Mouse (Mus musculus) limb, embryonic 13.5 days (tissue): ENCODE data around the gene A2ml1. TPM values are rescaled to one million over a fixed set of nuclear protein-coding genes. Genes with fewer than 3 reads are reported as not detected.

ENCODE experiments used
- ATAC-seq: fragments of 200-750 bp; cut with Nextera tagmentation; 2 replicates; pipeline ENCODE4 v1.8.0; 2017; ENCODE audit warnings: low read depth, moderate number of reproducible peaks, moderate TSS enrichment; ENCODE audit not compliant: low FRiP score
- H3K27ac ChIP-seq: fragments of 300-500 bp; sonication (generic); 2 replicates; pipeline ENCODE4 v1.5.1; 2015; ENCODE audit warnings: inconsistent platforms, mild to moderate bottlenecking, moderate library complexity
- H3K27me3 ChIP-seq: fragments of 300-500 bp; sonication (generic); 2 replicates; pipeline ENCODE4 v1.6.1; 2015; ENCODE audit warnings: mild to moderate bottlenecking, inconsistent platforms
- H3K36me3 ChIP-seq: fragments of 300-500 bp; sonication (generic); 2 replicates; pipeline ENCODE4 v1.6.1; 2015; ENCODE audit warnings: inconsistent platforms, mild to moderate bottlenecking, moderate library complexity
- H3K4me1 ChIP-seq: fragments of 300-500 bp; sonication (generic); 2 replicates; pipeline ENCODE4 v1.6.1; 2015; ENCODE audit warnings: inconsistent platforms
- H3K4me2 ChIP-seq: fragments of 300-500 bp; sonication (generic); replicated peaks from 2 replicates; pipeline ENCODE4 v1.6.1; 2015; ENCODE audit warnings: inconsistent platforms, mild to moderate bottlenecking, moderate library complexity
- H3K4me3 ChIP-seq: fragments of 300-500 bp; sonication (generic); 2 replicates; pipeline ENCODE4 v1.5.1; 2015; ENCODE audit warnings: moderate library complexity, mild to moderate bottlenecking, inconsistent platforms
- H3K9ac ChIP-seq: fragments of 300-500 bp; sonication (generic); 2 replicates; pipeline ENCODE4 v1.6.1; 2015; ENCODE audit warnings: mild to moderate bottlenecking, inconsistent platforms
- H3K9me3 ChIP-seq: fragments of 300-500 bp; sonication (generic); 2 replicates; pipeline ENCODE4 v1.6.1; 2016; ENCODE audit warnings: inconsistent platforms
- WGBS: fragments of 180-500 bp; shearing (Covaris S2); methylation state at CpG from one replicate; pipeline ENCODE4 v1.1.7; 2015; 5-methylcytosine and 5-hydroxymethylcytosine counted together
- polyA plus RNA-seq: library from polyadenylated mRNA; unstranded; fragments of >200 nt; fragmentation: Nextera tagmentation; extraction: Ambion mirVana; gene quantifications from 2 replicates; pipeline ENCODE4 v1.2.1, GENCODE M21; 2015

A2ml1 gene
- polyA plus RNA-seq, 1 experiment from 2014 or later, result not detected

DNA sequence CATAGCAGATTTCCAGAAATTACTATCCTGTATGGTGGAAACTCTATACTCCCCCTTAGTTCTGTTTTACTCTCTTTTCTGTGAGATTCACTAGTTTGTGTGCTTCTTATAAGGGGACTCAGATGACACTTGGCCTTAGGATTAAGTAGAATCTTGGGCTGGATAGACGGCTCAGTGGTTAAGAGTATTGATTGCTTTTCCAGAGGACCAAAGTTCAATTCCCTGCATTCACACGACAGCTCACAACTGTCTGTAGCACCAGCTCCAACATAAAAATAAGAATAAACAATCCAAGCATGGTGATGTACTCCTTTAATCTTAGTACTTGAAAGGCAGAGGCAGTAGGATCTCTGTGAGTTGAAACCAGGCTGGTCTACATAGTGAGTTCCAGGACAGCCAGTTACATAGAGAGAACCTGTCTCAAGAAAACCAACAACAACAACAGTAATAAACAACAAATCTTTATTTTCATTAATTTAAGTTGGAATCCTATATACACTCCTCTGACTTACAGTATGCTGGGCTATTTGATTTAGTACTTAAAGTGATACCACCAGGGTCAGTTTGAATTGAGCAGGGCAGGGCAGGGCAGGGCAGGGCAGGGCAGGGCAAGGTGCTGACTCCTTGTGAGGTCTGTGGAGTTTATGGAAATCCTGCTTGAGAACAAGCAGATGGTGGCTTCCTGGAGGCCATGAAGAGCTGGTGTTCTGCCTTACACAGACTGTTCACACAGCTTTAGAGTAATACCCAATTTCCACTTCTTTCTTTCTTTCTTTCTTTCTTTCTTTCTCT lies 17.0 kb upstream of the A2ml1 start:
- no peak overlapping the region for H3K27ac ChIP-seq
- 56% methylated on average over 2 of the region's 2 CpGs for WGBS
- H3K9me3 ChIP-seq, result no peaks in the 10 kb centered on the region
- H3K27me3 ChIP-seq, result no peaks in the 10 kb centered on the region
- H3K36me3 ChIP-seq, result no peaks in the 10 kb centered on the region
- H3K9ac ChIP-seq, result no peak overlapping the region
- ATAC-seq, result no peak
- no peak overlapping the region for H3K4me2 ChIP-seq
- 0 out of 2 replicates have a peak, but pooled peaks cover 4% of the 10 kb centered on the region for H3K4me1 ChIP-seq
- no peak overlapping the region for H3K4me3 ChIP-seq

DNA sequence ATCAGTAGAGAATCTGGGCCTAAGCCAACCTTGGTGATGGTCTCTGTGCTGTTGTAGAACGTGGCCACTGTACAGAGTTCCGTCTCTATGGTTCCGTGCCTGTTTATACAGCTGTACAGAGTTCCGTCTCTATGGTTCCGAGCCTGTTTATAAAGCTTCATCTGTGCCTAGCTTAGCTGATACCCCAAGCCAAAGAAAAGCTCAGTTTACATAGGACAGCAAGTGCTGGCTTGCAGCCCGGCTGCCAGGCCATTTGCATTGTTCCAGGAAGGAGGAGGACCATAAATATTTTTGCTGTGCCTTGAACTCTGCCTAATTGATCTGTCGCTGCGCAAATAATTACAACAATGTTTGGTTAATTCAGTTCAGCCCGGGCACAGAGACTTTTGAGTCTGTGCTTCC lies 15.7 kb upstream of the A2ml1 start:
- peak overlapping the region; percentile 43 for H3K9ac ChIP-seq

DNA sequence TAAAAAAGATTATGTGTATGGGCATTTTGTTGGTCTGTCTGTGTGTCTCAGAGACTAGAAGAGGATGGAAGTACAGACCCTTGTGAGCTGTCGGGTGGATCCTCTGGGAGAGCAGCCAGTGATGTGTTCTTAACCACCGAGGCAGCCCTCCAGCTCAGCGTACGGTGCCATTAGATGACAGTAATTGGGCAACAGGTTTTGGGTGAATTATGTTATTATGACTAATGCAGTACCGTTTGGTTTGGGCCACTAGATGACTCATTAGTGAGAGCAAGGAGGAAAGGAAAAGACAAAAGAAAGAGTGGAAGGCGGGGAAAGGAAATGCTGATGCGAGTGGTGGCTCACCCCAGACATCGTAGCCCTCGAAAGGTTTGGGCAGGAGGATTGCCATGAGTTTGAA lies 13.2 kb upstream of the A2ml1 start:
- WGBS, result 86% methylated on average over 9 of the region's 9 CpGs
- no peaks in the 10 kb centered on the region for H3K36me3 ChIP-seq

More for the DNA sequence above, 15.7 kb upstream of the A2ml1 start:
- Histone ChIP-seq H3K36me3 (no peaks in the 10 kb centered on the region), H3K27ac (peak overlapping the region; percentile 33; the same call in 1 of the 2 replicates), H3K4me1 (0 out of 2 replicates have a peak, but pooled peaks cover 1% of the 10 kb centered on the region), H3K27me3 (no peaks in the 10 kb centered on the region), H3K4me3 (peak overlapping the region; percentile 34), H3K4me2 (peak overlapping the region; percentile 61), H3K9me3 (no peaks in the 10 kb centered on the region)
- WGBS, result 6% methylated on average over 9 of the region's 9 CpGs
- peak; percentile 96 for ATAC-seq

DNA sequence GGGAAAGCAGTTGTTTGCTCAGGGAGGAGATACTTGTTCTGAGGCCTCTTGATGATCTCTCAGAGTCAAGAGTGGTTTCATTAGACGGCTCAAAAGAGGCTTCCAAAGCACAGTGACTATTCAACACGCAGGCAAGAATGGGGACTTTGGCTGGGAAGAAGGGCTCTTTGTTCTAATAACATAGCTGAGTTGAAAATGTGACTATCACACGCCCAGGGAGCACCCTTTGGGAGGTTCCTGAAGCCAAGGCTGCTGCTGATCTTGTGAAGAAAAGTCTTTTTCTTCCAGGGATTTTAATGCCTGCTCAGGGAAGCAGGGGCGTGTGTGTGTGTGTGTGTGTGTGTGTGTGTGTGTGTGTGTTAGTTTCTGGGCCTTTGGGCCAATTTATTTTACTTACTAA lies 8.0 kb upstream of the A2ml1 start:
- no peak overlapping the region; the same call in 1 of the 2 replicates for H3K27ac ChIP-seq
- H3K36me3 ChIP-seq, result no peaks in the 10 kb centered on the region
- H3K27me3 ChIP-seq, result no peaks in the 10 kb centered on the region
- no peaks in the 10 kb centered on the region for H3K4me1 ChIP-seq
- H3K9ac ChIP-seq, result no peak overlapping the region
- H3K9me3 ChIP-seq, result no peaks in the 10 kb centered on the region
- H3K4me3 ChIP-seq, result no peak overlapping the region
- 63% methylated on average over 4 of the region's 4 CpGs for WGBS
- no peak overlapping the region for H3K4me2 ChIP-seq
- ATAC-seq, result no peak

More for the DNA sequence above, 13.2 kb upstream of the A2ml1 start:
- no peak overlapping the region for H3K4me2 ChIP-seq
- no peak overlapping the region for H3K9ac ChIP-seq
- H3K4me3 ChIP-seq, result no peak overlapping the region
- H3K4me1 ChIP-seq, result no peaks in the 10 kb centered on the region
- no peaks in the 10 kb centered on the region for H3K9me3 ChIP-seq
- no peak overlapping the region for H3K27ac ChIP-seq
- H3K27me3 ChIP-seq, result no peaks in the 10 kb centered on the region
- no peak for ATAC-seq

DNA sequence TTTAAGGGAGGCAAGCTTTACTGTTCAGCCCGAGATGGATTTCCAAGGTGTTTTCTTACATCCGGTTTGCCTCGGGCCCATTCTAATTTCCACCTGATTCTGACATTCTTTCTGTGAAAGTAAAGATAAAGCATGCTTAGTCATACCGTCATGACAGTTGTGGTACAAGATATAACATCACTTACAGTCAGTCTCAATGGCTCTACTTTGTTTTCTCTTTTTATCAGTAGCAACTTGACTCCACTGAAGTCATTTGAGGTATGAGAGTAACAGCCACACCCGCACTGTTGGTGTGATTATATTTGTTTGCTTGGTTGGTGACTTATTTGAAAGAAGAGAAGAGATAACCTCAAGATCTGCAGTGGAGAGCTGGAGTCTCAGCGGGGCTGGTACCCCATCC lies 6.2 kb upstream of the A2ml1 start:
- H3K27me3 ChIP-seq, result no peaks in the 10 kb centered on the region
- no peaks in the 10 kb centered on the region for H3K4me1 ChIP-seq
- no peaks in the 10 kb centered on the region for H3K36me3 ChIP-seq
- no peak overlapping the region for H3K4me3 ChIP-seq
- H3K9me3 ChIP-seq, result no peaks in the 10 kb centered on the region
- no peak overlapping the region for H3K9ac ChIP-seq
- H3K27ac ChIP-seq, result no peak overlapping the region
- WGBS, result 81% methylated on average over 6 of the region's 6 CpGs
- ATAC-seq, result no peak
- no peak overlapping the region for H3K4me2 ChIP-seq

DNA sequence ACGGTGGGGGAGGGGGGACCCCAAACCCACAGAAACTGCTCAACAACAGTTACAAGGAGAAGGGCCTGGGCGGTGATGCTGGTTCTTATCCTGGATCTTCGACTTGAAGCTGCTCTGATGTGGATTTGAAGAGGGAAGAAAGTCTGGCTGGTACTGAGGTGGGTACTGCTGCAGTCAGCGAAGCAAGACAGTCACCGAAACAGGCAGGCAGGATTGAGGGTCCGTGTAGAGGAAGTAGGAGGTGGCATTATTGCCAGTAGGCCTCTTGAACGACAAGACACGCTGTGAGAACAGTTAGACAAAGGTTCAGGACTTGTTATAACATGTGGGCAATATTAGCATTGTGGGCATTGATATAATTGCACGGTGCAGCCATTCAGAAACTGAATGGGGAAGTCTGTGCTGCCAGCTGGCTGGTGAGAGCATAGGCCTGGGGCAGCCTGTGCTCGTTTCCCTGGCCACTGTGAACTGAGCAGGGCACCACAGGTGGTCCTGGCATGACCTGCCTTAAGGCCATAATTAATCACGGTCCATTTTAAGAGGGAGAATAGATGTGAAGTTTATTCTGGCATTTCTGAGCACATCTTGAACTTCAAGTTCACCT lies 4.3 kb upstream of the A2ml1 start:
- Histone ChIP-seq H3K4me3 (no peak overlapping the region), H3K36me3 (no peaks in the 10 kb centered on the region), H3K9ac (no peak overlapping the region), H3K27ac (no peak overlapping the region), H3K4me2 (no peak overlapping the region), H3K4me1 (no peaks in the 10 kb centered on the region), H3K27me3 (no peaks in the 10 kb centered on the region), H3K9me3 (no peaks in the 10 kb centered on the region)
- 69% methylated on average over 11 of the region's 11 CpGs for WGBS
- ATAC-seq, result no peak

DNA sequence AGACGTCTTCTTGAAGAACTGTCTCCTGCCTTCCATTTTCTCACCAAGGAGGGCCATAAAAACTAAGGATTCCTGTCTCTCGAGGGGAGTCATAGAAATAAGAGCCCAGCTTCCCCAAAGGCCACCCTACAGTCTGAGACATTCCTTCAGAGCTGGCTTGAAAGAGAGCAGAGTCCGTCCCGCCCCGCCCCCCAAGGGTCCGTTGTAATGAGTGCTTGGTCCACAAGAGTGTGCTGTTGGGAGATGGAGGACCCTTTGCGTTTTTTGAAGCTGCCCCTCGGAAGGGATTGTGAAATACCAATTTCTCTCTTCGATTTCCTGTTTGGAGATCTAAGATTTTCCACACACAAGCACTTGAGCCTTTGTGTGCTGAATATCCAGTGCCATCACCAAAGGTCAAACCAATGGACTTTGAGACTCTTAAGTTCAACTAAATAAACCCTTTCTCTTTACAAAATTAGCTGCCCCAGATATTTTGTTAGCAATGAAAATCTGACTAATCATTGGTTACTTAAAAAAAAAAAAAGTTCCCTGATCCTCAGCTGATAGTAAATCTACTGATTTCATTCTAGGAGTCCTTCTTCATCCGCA lies 2.8 kb upstream of the A2ml1 start:
- Histone ChIP-seq H3K27me3 (no peaks in the 10 kb centered on the region), H3K4me1 (no peaks in the 10 kb centered on the region), H3K9me3 (no peaks in the 10 kb centered on the region), H3K4me2 (no peak overlapping the region), H3K36me3 (no peaks in the 10 kb centered on the region), H3K27ac (no peak overlapping the region), H3K4me3 (no peak overlapping the region), H3K9ac (no peak overlapping the region)
- no peak for ATAC-seq
- 23% methylated on average over 10 of the region's 10 CpGs for WGBS

DNA sequence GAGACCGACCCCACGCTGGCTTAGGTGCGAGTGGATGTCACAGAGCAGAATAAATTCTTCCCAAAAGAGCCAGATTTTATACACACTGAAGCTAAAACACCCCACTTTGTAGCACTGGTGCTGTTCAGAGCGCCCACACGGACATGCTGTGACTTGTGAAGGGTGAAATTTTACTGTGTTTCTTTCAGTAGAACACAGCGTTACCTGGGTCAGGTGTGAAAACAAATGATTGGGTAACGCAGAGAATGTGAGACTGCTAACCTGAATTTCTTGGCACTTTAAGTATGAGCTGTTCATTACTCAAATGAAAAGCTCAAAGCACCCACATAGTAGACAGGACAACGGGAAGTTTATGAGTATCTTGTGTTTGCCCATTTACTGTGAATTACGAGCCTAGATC lies 4.1 kb downstream of the A2ml1 start:
- Histone ChIP-seq H3K9me3 (no peaks in the 10 kb centered on the region), H3K4me3 (no peak overlapping the region), H3K36me3 (no peaks in the 10 kb centered on the region), H3K27ac (no peak overlapping the region), H3K4me1 (no peaks in the 10 kb centered on the region), H3K4me2 (no peak overlapping the region), H3K27me3 (no peaks in the 10 kb centered on the region), H3K9ac (no peak overlapping the region)
- no peak for ATAC-seq
- 68% methylated on average over 9 of the region's 9 CpGs for WGBS

DNA sequence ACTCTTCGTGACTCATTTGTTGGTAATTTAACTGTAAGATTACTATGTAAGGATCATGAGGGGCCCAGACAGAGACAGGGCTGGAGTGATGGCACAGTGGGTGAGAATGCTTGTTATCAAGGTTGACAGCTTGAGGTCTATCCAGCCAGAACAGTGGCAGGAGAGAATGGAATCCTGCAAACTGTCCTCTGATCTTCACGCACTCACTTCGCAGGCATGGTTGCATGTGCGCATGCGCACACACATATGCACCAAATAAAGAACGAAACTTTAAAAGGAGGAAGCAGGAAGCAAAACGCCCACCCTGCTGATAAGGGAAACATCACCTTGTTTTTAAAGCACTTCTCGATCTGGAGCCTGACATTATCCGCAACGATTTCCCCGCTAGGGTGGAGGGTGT lies 14.8 kb downstream of the A2ml1 start:
- WGBS, result 95% methylated on average over 11 of the region's 11 CpGs
- no peak for ATAC-seq
- no peaks in the 10 kb centered on the region for H3K4me1 ChIP-seq

DNA sequence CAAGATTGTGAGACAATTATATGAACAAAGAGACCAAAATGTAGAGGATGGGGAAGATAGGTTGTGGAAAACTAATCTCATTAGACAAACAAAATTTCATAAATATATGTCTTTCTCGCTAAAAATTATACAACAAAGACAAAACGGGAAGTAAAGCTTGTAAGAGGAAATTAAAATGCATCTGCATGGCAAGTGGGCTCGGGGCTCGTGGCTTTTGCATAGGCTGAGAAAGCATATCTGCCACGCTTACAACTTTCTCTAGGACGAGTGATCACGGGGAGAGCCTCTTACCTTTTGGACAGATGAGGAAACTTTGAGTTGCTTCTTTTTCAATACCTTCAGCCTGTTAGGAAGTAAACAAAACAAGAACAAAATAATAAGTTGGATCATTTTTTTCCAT lies 27.4 kb downstream of the A2ml1 start:
- H3K36me3 ChIP-seq, result no peaks in the 10 kb centered on the region
- no peaks in the 10 kb centered on the region for H3K27me3 ChIP-seq
- H3K27ac ChIP-seq, result no peak overlapping the region
- H3K4me3 ChIP-seq, result no peak overlapping the region
- 87% methylated on average over 7 of the region's 7 CpGs for WGBS
- no peak overlapping the region for H3K4me2 ChIP-seq
- no peak for ATAC-seq
- no peaks in the 10 kb centered on the region for H3K9me3 ChIP-seq
- no peak overlapping the region for H3K9ac ChIP-seq
- H3K4me1 ChIP-seq, result no peaks in the 10 kb centered on the region

More for the DNA sequence above, 14.8 kb downstream of the A2ml1 start:
- H3K4me2 ChIP-seq, result no peak overlapping the region
- H3K9ac ChIP-seq, result no peak overlapping the region
- H3K4me3 ChIP-seq, result no peak overlapping the region
- H3K9me3 ChIP-seq, result no peaks in the 10 kb centered on the region
- H3K27me3 ChIP-seq, result no peaks in the 10 kb centered on the region
- H3K27ac ChIP-seq, result no peak overlapping the region
- H3K36me3 ChIP-seq, result no peaks in the 10 kb centered on the region

DNA sequence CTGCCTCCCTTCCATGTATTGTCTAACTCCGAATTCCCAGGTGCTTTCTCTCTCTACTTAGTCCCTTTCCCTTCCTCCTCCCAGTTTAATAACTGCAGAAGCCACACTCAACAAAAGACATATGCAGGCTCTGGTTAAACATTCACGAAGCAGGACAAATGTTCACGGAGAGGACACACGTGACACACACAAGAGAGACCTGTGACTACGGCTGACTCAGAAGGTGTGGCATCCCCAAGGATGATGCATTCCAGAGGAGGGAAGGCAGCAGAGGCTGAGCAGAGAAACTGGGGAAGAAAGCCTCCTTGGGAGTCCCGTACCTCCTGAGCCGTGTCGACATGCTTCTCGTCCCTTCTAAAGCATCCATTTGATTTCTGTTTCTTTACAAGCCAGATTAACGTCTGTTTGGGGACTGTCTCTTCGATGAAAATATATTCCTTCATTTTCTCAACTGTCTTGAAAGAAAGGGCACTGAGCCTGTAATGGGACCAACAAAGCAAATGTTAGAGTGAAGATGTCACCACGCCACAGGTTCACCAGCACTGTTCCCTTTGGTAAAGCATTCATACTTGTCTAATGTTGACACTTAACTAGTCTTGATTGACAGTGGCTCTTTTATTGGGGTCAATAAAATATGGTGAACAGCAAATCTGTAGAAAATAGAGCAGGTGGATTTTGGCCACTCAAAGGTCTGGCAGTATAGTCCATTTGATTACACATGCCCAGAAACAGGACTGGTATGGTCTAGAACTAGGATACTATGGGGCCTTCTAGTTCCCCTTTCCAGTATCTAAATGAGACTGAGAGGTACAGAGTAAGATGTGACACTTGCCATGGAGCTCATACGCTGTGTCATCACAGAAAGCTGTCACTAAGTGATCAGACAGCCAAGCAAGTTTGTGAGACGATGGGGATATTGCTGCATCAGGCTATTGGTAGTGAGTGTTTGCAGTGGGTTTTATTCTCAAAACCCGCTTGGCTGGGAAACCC lies 31.6 kb downstream of the A2ml1 start:
- H3K4me1 ChIP-seq, result no peaks in the 10 kb centered on the region
- 84% methylated on average over 15 of the region's 15 CpGs for WGBS
- no peak overlapping the region for H3K27ac ChIP-seq
- H3K4me3 ChIP-seq, result no peak overlapping the region
- H3K9me3 ChIP-seq, result no peaks in the 10 kb centered on the region
- H3K4me2 ChIP-seq, result no peak overlapping the region
- no peaks in the 10 kb centered on the region for H3K27me3 ChIP-seq
- no peaks in the 10 kb centered on the region for H3K36me3 ChIP-seq
- no peak for ATAC-seq
- no peak overlapping the region for H3K9ac ChIP-seq
